Mouse (Mus musculus) E14TG2a.4 (cell line): Measurements from ENCODE around the gene Btbd8.

Experiments
- CTCF ChIP-seq: conservative IDR thresholded peaks from 2 replicates; pipeline ENCODE4 v1.5.1; 2014; ENCODE audit warnings: low read length
- NANOG ChIP-seq: IDR thresholded peaks from 2 replicates; pipeline ENCODE4 v1.6.1; 2014; ENCODE audit warnings: borderline replicate concordance, low read length, mixed read lengths
- POU5F1 ChIP-seq: IDR thresholded peaks from 2 replicates; pipeline ENCODE4 v1.6.1; 2014; ENCODE audit warnings: low read length, borderline replicate concordance

DNA sequence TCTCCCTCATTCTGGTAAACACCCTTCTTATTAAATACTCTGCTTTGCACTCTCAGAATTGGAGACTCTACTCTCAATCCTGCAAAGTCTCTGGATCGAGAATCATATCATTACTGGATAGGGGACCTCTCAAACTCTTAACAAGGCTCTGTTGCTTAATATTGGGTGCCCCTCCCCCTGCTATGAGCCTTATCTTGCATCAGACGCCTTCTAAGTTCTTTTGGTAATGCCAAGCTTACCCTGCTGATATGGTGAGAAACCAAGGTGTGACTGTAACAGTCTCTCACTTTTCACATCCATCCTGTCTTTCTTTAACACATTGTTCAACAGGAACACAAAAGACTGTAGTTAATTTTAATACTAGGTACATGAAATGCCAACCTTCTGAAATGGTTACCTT is 95.8 kb downstream of the Btbd8 start:
- TF ChIP-seq CTCF (no peak), POU5F1 (no peak), NANOG (no peak)
